Mouse (Mus musculus) thymus, adult 2 months (tissue): ENCODE measurements around the gene Neb.

Source experiments
- CTCF ChIP-seq: fragments of 200-500 bp; IDR thresholded peaks from 2 replicates; pipeline ENCODE4 v1.5.1; 2012; ENCODE audit warnings: mild to moderate bottlenecking, control low read depth, low read length, moderate library complexity, borderline replicate concordance; ENCODE audit not compliant: control insufficient read depth, poor library complexity, insufficient read depth; ENCODE audit errors: extremely low read depth
- POLR2A ChIP-seq: fragments of 200-500 bp; IDR thresholded peaks from 2 replicates; pipeline ENCODE4 v1.6.1; 2012; ENCODE audit warnings: mild to moderate bottlenecking, low read length, control low read depth, moderate library complexity; ENCODE audit not compliant: control insufficient read depth, poor library complexity, insufficient read depth; ENCODE audit errors: extremely low read depth

GRCm38 (mm10) chr2:52212561-52212961 is 165.7 kb downstream of the Neb start:
- TF ChIP-seq CTCF (no peak), POLR2A (no peak)
